Mouse (Mus musculus) CD4-positive, CD25-positive, alpha-beta regulatory T cell, adult 9 weeks (primary cell): ENCODE results near the gene Avil. TPM values are rescaled to one million over a fixed set of nuclear protein-coding genes. Genes with fewer than 3 reads are reported as not detected.

Source experiments
- polyA plus RNA-seq: library from polyadenylated mRNA; unstranded; fragments of 100-300 nt; shearing (Covaris generic); gene quantifications from one replicate; pipeline ENCODE4 v1.2.1, GENCODE M21; 2017

The Avil gene
- 0.19 TPM for polyA plus RNA-seq

GRCm38 (mm10) chr10:127000529-127000928 is at the start of gene Avil:
Avil (plus strand) TSS chr10:127000709.

DNA sequence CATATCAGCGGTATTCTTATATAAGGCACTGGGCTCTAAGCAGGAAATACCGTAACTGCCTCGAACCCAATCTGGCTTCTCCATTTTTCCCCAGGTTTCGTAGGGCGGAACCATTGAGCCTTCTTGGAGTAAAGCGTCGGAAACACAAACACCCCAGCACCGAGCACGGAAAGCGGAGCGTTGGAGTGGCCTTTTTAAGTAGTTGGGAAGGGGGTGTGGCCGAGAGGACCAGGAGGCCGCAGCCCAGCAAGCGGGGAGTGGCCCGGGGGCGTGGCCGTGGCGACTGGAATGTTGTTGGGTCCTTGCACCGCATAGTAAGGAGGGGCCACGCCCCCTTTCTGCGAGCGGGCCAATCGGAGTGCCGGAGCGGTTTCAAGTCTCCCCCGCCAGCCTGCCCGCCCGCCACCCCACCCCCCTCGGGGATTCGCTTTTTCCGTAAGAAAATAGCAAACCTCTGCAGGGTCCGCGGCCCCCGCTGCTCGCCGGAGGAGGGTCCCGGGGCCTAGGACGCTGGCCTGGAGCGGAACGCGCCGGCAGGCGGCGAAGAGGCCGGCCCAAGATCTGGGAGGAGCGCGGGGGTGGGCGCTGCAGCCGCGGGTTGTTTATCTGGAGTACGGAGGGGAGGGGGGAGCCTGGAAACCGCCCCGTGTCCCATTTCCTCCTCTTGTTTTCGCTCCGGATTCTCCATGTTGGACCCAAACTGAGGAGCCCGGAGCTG is 22.1 kb upstream of the Avil start, which contains the start of gene Ctdsp2:
Gene Ctdsp2 (plus strand): TSS at position 441 of the 718 bp plus-strand sequence.

DNA sequence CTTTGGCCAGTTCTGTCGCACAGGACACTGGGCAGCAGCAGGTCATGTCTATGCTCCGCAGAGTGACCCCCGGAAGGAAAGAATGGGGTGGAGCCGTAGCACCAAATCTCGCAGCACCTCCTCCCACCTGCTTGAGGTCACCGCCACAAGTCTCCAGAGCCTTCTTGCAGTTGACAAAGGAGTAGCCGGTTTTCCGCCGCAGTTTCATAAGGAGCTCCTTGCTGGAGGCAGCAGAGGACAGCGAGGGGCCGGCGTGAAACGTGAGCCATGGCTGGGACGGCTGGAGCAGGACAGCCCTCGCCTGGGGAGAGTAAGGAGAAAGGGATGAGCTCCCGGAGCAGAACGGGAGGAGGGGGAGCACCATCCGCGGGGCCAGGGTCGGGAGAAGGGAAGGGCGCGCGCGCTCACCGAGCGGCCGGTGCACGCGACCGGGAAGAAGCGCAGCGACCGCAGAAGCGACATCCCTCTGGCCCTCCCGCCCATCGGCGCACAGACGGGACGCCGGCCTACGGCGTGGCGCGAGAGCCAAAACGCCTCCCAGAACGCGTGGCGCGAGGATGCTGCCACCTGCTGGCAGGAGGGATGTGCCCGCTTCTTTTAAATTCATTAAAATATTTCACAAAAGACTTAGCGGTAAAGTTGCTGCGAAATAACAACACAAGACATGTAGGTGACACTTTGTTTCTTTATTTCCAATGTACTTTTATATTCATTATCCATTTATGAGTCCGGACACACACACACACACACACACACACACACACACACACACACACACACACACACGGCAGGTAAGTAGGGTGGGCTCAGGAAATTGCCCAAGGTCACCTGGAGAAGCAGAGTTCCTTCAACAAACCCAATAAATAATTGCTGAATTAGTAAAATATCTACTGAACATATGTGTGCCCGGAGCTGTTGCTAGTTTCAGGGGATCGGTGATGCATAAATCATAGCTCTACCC is 30.1 kb downstream of the Avil start, which contains the start of gene Tsfm:
Gene Tsfm (minus strand): TSS at position 505 of the 961 bp plus-strand sequence.

GRCm38 (mm10) chr10:127041274-127041766 is 40.8 kb downstream of the Avil start, which contains the start of the genes Mettl1 and Eef1akmt3:
Mettl1 (plus strand) TSS chr10:127041414.
Eef1akmt3 (minus strand) TSS chr10:127041513.

DNA sequence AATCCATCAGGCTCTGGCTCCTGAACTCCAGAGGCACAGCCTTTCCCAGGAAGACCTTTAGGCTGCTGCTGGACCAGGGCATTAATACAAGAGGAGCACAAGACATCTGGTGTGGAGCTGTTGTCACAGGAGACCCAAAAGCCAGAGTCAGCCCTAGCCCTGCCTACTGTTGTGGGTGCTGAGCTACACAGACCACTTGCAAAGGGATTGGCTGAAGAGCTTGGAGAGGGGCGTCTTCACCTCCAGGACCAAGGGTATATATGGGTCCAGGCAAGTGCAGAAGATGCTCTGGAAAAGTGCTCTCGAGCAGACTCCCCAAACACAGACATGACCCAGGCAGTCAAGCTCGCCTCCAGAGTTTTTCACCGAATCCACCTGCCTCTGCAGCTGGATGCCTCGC is 47.4 kb downstream of the Avil start, which contains the start of gene Cyp27b1:
Gene Cyp27b1 (plus strand): TSS at position 297 of the 400 bp plus-strand sequence.

GRCm38 (mm10) chr10:127059968-127060916 is 59.7 kb downstream of the Avil start, which contains the start of gene March9:
March9 (minus strand) TSS chr10:127060184.

GRCm38 (mm10) chr10:127063239-127063872 is 62.8 kb downstream of the Avil start, which contains the start of gene Cdk4:
Cdk4 (plus strand) TSS chr10:127063534.

Other genes with a start within 250 kb of the Avil start
- gene Atp23, start 99.4 kb upstream of the Avil start, polyA plus RNA-seq = 5.1 TPM
- gene Ctdsp2, start 22.0 kb upstream of the Avil start, polyA plus RNA-seq = 15.0 TPM
- gene Tsfm, start 30.1 kb downstream of the Avil start, polyA plus RNA-seq = 50.6 TPM
- 33.0 TPM for gene Mettl1, start 40.7 kb downstream of the Avil start, polyA plus RNA-seq
- 0.14 TPM for gene Eef1akmt3, start 40.8 kb downstream of the Avil start, polyA plus RNA-seq
- gene Cyp27b1, start 47.5 kb downstream of the Avil start, polyA plus RNA-seq = not detected
- gene March9, start 59.5 kb downstream of the Avil start, polyA plus RNA-seq = 0.38 TPM
- gene Cdk4, start 62.8 kb downstream of the Avil start, polyA plus RNA-seq = 421 TPM
- gene Tspan31, start 69.6 kb downstream of the Avil start, polyA plus RNA-seq = 94.3 TPM
- gene Agap2, start 74.6 kb downstream of the Avil start, polyA plus RNA-seq = 29.1 TPM
- 205 TPM for gene Os9, start 120.4 kb downstream of the Avil start, polyA plus RNA-seq
- gene B4galnt1, start 164.5 kb downstream of the Avil start, polyA plus RNA-seq = 571 TPM
- 7.1 TPM for gene Slc26a10, start 179.9 kb downstream of the Avil start, polyA plus RNA-seq
- gene Arhgef25, start 189.4 kb downstream of the Avil start, polyA plus RNA-seq = not detected
- 130 TPM for gene Dtx3, start 195.0 kb downstream of the Avil start, polyA plus RNA-seq
- 45.1 TPM for gene Pip4k2c, start 210.9 kb downstream of the Avil start, polyA plus RNA-seq